Mouse (Mus musculus): Measurements from ENCODE around the gene Phactr3. TPM values are rescaled to one million over a fixed set of nuclear protein-coding genes. Genes with fewer than 3 reads are reported as not detected.
A peak's percentile ranks its signal among the peaks of the same experiment; 100 is the strongest.
"Not testable (repeated sequence)": the region's sequence is repeated elsewhere in the genome, so short reads cannot be mapped to it uniquely, and the experiment has no call there.

Phactr3 gene
- total RNA-seq, 2 experiments from 2014 or later, result not detected

DNA sequence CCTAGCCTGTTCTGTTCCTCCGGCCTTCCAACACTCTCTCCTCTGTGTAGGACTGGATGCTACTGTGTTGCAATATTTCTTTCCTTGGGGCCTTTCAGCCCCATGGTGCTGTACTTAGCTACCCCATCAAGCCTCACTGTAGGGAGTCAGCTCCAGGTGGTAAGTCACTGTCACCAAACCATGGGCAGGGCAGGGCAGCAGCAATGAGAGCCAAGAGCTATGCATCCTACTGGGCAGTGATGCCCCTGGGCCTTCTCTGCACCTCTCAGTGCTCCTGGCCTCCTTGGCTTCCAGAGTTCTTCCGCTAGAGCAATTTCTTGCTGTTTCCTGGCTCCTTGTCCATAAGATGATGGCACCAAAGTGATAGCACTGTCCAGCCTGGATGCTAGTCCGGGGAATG is 205.6 kb downstream of the Phactr3 start:
- no peak for ATAC-seq (ENCODE audit: poor library complexity, severe bottlenecking)

DNA sequence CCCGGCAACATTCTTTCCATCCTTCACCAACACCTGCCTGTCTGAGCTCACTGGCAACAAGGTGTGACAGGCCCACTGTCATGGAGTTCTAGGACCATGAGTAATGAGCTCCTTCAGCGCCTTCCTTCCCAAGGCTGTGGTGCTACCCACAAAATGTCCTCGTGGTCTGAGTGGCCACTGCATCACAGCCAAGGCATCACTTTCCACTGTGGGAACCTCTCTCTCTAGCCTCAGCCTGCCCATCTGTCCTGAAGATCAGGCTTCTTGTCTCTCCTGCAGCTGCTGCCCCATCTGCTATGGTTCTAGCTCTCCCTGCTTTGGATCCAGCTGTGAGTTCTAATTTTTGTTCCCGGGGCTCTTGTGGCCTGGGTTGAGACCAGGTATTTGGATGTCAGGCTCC is 206.0 kb downstream of the Phactr3 start:
- ATAC-seq (ENCODE audit: poor library complexity, severe bottlenecking), result no peak

DNA sequence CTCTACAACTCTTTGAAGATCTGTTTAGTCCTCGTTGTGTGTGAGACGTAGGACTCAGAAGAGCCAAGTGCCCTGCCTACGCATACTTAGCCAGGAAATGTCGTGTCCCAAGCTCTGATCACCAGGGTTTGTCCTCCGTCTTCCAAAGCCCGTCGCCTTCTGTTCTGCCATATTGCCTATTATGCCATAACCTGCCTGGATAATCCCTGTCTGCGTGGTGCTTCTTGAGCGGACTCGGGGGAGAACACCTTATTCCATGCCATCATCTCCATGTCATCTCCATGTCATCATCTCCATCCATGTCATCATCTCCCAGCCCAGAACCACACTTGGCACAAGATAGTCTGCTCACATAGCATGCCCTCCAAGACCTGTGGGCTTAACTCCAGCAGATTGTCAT is 207.3 kb downstream of the Phactr3 start:
- no peak for ATAC-seq (ENCODE audit: poor library complexity, severe bottlenecking)

DNA sequence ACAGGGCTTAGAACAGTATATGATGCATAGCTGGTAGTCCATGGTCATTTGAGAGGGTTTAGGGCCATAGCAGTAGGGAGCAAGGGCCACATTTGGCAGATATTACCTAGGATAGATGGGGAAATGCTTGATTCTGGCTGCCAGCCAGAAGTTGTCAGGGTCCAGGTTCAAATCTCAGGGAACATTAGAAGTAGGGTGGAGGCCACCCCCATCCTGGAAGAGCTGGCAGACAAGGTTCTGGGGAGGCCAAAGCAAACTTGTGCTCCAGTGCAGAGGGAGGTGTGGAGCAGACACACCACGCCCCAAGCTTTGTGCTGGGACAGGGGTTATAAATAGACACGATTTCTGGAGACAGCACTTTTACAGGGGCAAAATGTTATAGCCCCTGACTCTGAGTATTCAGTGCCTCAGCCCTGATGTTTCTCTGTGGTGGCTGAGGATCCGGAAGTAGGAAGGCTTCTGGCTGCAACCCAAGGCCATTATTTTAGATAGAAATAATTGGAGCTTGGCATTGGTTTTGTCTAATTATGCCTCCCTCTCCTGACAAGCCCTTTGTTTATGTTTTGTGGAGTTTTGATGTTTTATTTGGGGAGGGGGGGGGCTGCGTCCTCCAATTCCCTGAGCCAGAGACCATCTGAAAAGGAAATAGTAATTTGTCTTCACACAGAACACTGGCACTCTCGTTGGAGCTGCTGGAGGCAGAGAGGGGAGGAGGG is 208.1 kb downstream of the Phactr3 start:
- no peak for ATAC-seq (ENCODE audit: poor library complexity, severe bottlenecking)

DNA sequence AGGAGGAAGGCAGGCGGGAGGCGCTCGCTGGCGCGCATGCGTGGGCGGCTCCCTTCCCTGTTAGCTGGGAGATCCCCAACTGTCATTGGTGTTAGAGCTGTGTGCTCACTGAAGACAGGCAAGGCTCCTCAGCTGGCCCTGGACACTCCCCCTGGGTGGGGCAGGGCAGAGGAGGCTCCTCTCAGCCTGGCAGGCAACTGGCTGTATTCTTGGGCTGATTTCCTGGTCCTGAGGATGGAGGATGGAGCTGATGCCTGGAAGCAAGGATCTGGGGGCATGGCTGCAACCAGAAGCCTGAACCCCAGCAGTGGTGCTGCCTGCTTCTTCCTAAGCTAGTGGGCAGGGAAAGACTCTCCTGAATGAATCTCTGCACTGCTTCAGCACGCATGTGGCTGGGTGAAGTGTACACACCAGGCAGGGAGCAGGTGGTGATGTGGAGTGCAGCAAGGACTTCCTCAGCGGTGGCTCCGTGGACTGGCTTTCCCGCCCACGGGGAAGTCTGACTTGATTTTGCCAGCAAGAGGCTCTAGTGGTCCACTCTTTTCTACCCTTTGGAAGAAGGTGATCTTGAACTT is 208.8 kb downstream of the Phactr3 start:
- peak; percentile 49 for ATAC-seq (ENCODE audit: poor library complexity, severe bottlenecking)

DNA sequence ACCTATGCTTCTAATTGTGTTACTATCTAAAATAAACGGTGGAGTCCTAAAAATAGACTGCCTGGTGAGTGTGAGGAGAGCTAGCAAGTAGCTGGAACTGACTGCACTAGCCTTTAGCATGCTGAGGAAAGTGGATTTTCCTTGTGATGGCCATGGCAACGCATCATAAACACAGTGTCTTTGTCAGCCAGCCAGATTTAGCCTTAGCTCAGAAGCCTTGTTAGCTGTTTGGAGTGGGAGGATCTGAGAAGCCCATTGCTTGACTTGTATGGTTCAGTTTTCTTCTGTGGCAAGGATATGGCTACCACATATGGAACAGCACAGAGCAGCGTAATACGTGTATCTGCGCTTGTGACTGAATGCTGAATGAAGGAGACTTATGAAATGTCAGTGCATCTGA is 210.8 kb downstream of the Phactr3 start:
- ATAC-seq (ENCODE audit: poor library complexity, severe bottlenecking), result no peak

DNA sequence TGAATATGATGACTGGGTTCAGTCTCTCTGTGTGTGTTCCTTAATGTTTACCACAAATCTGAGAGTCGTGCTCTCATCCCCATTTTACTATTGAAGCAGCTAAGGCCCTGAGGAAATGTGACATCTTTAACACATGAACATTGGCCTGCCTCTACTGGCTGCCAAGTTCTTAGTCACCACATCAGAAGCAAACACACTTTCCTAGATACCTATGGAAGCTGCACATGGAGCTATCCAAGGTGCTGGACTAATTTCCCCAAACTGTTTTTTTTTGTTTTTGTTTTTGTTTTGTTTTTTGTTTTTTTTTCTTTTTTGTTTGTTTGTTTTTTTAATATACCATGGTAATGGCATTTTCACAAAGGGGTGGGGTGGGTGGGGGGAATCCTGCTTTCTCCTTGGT is 211.2 kb downstream of the Phactr3 start:
- no peak for ATAC-seq (ENCODE audit: poor library complexity, severe bottlenecking)

DNA sequence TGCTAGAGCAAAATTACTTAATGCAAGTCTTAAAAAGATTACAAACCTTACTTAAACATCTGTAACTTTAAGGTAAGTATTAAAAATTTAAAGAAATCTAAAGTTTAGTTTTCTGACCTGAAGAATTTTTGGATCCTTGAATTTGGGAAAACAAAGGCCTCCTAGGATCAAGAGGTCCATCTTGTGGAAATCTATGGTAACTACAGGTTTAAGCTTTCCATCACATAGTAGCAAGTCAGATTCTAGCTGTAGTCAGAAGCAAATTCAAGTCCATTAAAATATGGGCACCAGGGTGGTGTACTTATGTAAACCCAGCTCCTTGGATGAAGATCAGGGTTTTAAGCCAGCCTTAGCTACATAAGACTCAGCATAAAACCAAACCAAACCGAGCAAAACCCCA is 219.1 kb downstream of the Phactr3 start:
- no peak for ATAC-seq (ENCODE audit: poor library complexity, severe bottlenecking)

DNA sequence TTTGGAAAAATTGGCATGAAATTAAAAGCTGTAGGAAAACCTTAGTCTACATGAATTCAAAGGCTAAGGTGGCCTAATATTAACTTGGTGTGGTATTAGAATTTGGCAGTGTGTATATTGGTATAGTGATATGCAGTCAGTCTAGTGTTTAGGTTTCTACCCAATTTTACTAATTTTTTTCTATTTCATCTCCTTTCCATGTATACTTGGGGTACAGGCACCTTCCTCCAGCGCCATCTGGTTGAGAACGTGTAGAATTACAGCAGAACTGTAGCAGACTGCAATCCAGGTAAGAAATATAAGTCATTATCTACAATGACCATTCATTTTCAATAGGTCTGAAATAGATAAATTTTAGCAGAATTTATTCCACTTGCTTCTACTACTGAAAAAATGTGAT is 220.3 kb downstream of the Phactr3 start:
- no peak; the same call in 1 of the 2 replicates for ATAC-seq (ENCODE audit: poor library complexity, severe bottlenecking)

DNA sequence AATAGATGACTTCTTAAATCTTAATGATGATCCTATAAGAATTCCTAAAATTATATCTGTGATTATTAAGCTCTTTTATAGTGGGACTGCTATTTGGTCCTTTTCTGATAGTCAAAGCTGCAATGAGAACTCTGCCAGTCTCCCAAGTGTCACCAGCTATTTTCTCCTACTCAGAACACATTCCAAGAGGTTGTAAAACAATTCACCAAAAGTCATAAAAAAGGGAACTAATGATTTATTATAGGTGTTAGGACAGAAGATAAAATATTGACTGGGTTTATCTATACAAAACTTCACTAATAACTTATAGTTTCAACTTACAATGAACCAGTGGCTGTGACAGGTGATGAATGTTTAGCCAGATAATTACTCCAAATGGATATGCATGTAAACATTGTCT is 223.3 kb downstream of the Phactr3 start:
- ATAC-seq (ENCODE audit: poor library complexity, severe bottlenecking), result not testable (repeated sequence)

DNA sequence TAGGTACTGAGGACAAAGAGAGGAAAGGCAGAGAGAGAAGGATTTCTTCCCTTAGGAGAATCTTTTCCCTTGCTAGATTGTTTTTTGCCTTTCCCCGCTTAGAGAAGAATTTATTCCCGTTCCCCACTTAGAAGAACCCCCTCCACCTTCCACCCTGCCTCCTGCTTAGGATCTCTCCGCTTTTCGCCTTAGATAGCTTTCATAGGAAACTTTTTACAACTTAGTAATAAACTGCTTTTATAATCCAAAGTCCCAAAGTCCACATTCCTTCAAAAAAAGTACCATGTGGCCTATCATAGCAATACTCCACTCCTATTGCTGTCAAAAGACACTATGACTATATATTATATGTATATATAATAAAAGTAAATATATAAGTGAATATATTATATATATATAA is 223.8 kb downstream of the Phactr3 start:
- no peak for ATAC-seq (ENCODE audit: poor library complexity, severe bottlenecking)

Other genes starting within 250 kb of the Phactr3 start
- 2.6 and 3.1 TPM in 2 replicates for gene Gm14327, start 221.9 kb upstream of the Phactr3 start, total RNA-seq (2015)
- gene Gm14327, start 221.9 kb upstream of the Phactr3 start, total RNA-seq (2017), result 1.2 and 1.3 TPM in 2 replicates
- gene Zfp972, start 193.4 kb upstream of the Phactr3 start, total RNA-seq (2015), result not detected in 2 replicates
- gene Zfp972, start 193.4 kb upstream of the Phactr3 start, total RNA-seq (2017), result 1.2 and 1.5 TPM in 2 replicates
- gene Gm14326, start 161.7 kb upstream of the Phactr3 start, total RNA-seq (2015), result 39.2 and 42.3 TPM in 2 replicates
- 21.5 and 26.1 TPM in 2 replicates for gene Gm14326, start 161.7 kb upstream of the Phactr3 start, total RNA-seq (2017)
- 200 and 201 TPM in 2 replicates for gene Zfp971, start 95.7 kb upstream of the Phactr3 start, total RNA-seq (2015)
- 107 and 108 TPM in 2 replicates for gene Zfp971, start 95.7 kb upstream of the Phactr3 start, total RNA-seq (2017)
- 8.1 and 20.8 TPM in 2 replicates for gene Zfp931, start 40.5 kb upstream of the Phactr3 start, total RNA-seq (2015)
- gene Zfp931, start 40.5 kb upstream of the Phactr3 start, total RNA-seq (2017), result 11.4 and 14.1 TPM in 2 replicates

Measured in megakaryocyte, adult 5-6 weeks (primary cell).